Mouse (Mus musculus) bone marrow, adult 2 months (tissue): Measurements from ENCODE around the gene Ighmbp2.

Source experiments
- CTCF ChIP-seq: fragments of 200-500 bp; IDR thresholded peaks from 2 replicates; pipeline ENCODE4 v1.5.1; 2011; ENCODE audit warnings: low read length, control low read depth; ENCODE audit not compliant: control insufficient read depth, insufficient read depth
- POLR2A ChIP-seq: fragments of 200-500 bp; IDR thresholded peaks from 2 replicates; pipeline ENCODE4 v1.6.1; 2011; ENCODE audit warnings: low read depth, mild to moderate bottlenecking, control low read depth, low read length, borderline replicate concordance; ENCODE audit not compliant: control insufficient read depth

GRCm38 (mm10) chr19:3297775-3298174, 15.0 kb upstream of the Ighmbp2 start:
- no peak for TF ChIP-seq POLR2A
- TF ChIP-seq CTCF, result no peak
